Mouse (Mus musculus): ENCODE data around the gene Tns4. TPM values are rescaled to one million over a fixed set of nuclear protein-coding genes. Genes with fewer than 3 reads are reported as not detected.

Gene Tns4
- polyA plus RNA-seq, 1 experiment from 2014 or later = 0.11 TPM

- Histone ChIP-seq H3K36me3 (no peaks in the 10 kb centered on the region), H3K4me1 (replicated peaks) (0 out of 2 replicates have a peak, but pooled peaks cover 10% of the 10 kb centered on the region), H3K4me2 (no peak overlapping the region), H3K9ac (no peak overlapping the region), H3K27me3 (replicated peaks) (peaks cover 3% of the 10 kb centered on the region; the same call in 1 of the 2 replicates), H3K27ac (ENCODE audit: poor library complexity, severe bottlenecking) (no peak overlapping the region), H3K9me3 (replicated peaks) (no peaks in the 10 kb centered on the region), H3K4me3 (no peak overlapping the region)
- no peak for ATAC-seq (ENCODE audit: insufficient number of reproducible peaks, low FRiP score)
- WGBS = 36% methylated on average over 6 of the region's 6 CpGs
These were observed 52.9 kb downstream of the Tns4 start for GRCm38 (mm10) chr11:99036254-99036653.

DNA sequence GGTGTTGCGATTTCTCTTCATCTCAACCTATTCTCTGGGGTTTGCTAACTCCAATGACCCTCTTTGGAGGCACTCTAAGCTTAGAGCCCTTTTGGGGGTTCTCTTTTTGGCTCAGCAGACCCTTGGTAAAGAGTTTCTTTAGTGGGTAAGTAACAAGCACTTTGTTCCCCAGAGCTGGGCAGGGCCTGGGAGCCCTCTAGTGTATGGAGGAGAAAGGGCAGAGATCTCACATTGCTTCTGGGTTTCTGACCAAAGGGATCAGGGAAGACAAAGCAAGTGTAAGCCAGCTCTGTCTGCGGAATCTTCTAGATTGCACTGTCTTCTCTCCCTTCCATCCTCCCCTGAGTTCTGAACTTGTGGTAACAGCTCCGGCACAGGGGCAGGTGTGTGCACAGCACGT is 53.8 kb downstream of the Tns4 start:
- no peak overlapping the region for H3K4me3 ChIP-seq
- H3K27ac ChIP-seq (ENCODE audit: poor library complexity, severe bottlenecking) = no peak overlapping the region
- H3K27me3 ChIP-seq (replicated peaks) = peaks cover 3% of the 10 kb centered on the region; the same call in 1 of the 2 replicates
- H3K9ac ChIP-seq = no peak overlapping the region
- WGBS = 61% methylated on average over 4 of the region's 4 CpGs
- no peak overlapping the region for H3K4me2 ChIP-seq
- H3K36me3 ChIP-seq = no peaks in the 10 kb centered on the region
- no peak for ATAC-seq (ENCODE audit: insufficient number of reproducible peaks, low FRiP score)
- H3K9me3 ChIP-seq (replicated peaks) = no peaks in the 10 kb centered on the region
- 0 out of 2 replicates have a peak, but pooled peaks cover 7% of the 10 kb centered on the region for H3K4me1 ChIP-seq (replicated peaks)

DNA sequence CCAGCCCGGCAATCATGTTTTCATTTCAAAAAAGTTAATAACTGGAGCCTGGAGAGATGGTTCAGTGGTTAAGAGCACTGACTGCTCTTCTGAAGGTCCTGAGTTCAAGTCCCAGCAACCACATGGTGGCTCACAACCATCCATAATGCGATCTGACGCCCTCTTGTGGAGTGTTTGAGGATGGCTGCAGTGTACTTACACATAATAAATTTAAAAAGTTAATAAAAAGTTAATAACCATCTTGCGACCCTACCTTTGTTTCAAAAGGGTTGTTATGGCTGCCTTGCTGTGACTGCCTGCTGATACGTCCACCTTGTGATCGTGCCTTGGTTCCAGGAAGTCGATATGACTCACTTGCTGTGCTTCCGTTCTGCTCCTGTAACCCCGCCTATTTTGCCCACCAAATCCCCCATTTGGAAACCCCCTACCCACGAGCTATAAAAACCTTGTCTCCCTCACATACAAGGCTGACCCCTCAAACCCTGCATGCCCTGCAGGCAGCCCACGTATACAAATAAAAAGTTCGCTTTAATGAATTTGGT is 62.1 kb downstream of the Tns4 start:
- Histone ChIP-seq H3K4me3 (no peak overlapping the region), H3K4me2 (no peak overlapping the region), H3K9me3 (replicated peaks) (no peaks in the 10 kb centered on the region), H3K27ac (ENCODE audit: poor library complexity, severe bottlenecking) (no peak overlapping the region), H3K27me3 (replicated peaks) (no peaks in the 10 kb centered on the region), H3K9ac (no peak overlapping the region), H3K4me1 (replicated peaks) (peaks cover 12% of the 10 kb centered on the region), H3K36me3 (peaks cover 1% of the 10 kb centered on the region)
- WGBS = 79% methylated on average over 12 of the region's 12 CpGs
- no peak for ATAC-seq (ENCODE audit: insufficient number of reproducible peaks, low FRiP score)

GRCm38 (mm10) chr11:99025878-99026277 is 63.2 kb downstream of the Tns4 start:
- no peaks in the 10 kb centered on the region for H3K27me3 ChIP-seq (replicated peaks)
- ATAC-seq (ENCODE audit: insufficient number of reproducible peaks, low FRiP score) = no peak
- H3K9me3 ChIP-seq (replicated peaks) = no peaks in the 10 kb centered on the region
- no peak overlapping the region for H3K4me2 ChIP-seq
- no peak overlapping the region for H3K4me3 ChIP-seq
- H3K27ac ChIP-seq (ENCODE audit: poor library complexity, severe bottlenecking) = no peak overlapping the region
- H3K9ac ChIP-seq = no peak overlapping the region
- 84% methylated on average over 6 of the region's 6 CpGs for WGBS
- peaks cover 14% of the 10 kb centered on the region for H3K4me1 ChIP-seq (replicated peaks)
- peaks cover 11% of the 10 kb centered on the region for H3K36me3 ChIP-seq

DNA sequence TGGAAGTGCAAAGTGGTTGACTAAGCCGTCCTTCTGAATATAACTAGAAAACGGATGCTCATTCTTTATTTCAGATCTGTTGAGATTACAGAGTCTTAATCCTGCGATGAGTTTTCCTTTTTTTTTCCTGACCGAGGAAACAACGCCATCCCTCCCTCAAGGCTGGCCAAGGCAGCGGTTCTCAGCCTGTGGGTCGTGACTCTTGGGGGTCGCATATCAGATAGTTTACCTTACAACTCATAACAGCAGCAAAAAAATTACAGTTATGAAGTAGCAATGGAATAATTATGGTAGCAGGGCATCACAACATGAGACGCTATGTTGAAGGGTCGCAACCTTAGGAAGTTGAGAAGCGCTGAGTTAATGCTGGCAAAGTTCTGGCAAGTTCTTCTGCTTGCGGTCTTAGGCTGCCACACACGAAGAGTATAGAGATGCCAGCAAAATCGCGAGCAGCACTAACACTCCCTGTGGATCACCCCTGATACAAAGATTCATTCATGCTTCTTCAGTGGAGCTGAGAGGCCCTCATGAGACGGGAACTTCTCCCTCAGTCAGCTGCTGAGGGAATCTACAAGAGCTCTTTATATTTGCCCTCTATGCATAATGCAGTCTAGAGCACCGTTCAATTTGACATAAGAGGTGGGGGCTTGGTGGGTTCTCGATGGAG is 64.5 kb downstream of the Tns4 start:
- no peaks in the 10 kb centered on the region for H3K27me3 ChIP-seq (replicated peaks)
- no peaks in the 10 kb centered on the region for H3K9me3 ChIP-seq (replicated peaks)
- 48% methylated on average over 18 of the region's 18 CpGs for WGBS
- peak overlapping the region; percentile 57 for H3K4me2 ChIP-seq
- H3K4me3 ChIP-seq = peak overlapping the region; percentile 41
- H3K27ac ChIP-seq (ENCODE audit: poor library complexity, severe bottlenecking) = no peak overlapping the region
- ATAC-seq (ENCODE audit: insufficient number of reproducible peaks, low FRiP score) = no peak
- H3K4me1 ChIP-seq (replicated peaks) = peaks cover 14% of the 10 kb centered on the region
- H3K9ac ChIP-seq = peak overlapping the region; percentile 39; the same call in 1 of the 2 replicates
- H3K36me3 ChIP-seq = peaks cover 24% of the 10 kb centered on the region

- Histone ChIP-seq H3K4me2 (peak within 1 kb of the TSS; percentile 72), H3K4me3 (peak within 1 kb of the TSS; percentile 74), H3K9me3 (replicated peaks) (no peaks in the 10 kb centered on the region), H3K27me3 (replicated peaks) (no peaks in the 10 kb centered on the region), H3K9ac (peak within 1 kb of the TSS; percentile 76), H3K27ac (ENCODE audit: poor library complexity, severe bottlenecking) (peak within 1 kb of the TSS; percentile 41), H3K4me1 (replicated peaks) (peaks cover 14% of the 10 kb centered on the region), H3K36me3 (peaks cover 30% of the 10 kb centered on the region)
- under 1% methylated on average over 54 of the region's 54 CpGs for WGBS
- peak; percentile 93 for ATAC-seq (ENCODE audit: insufficient number of reproducible peaks, low FRiP score)
These were observed 65.3 kb downstream of the Tns4 start, which contains the start of gene Top2a for GRCm38 (mm10) chr11:99023500-99024467. Top2a (minus strand) TSS chr11:99024189.

DNA sequence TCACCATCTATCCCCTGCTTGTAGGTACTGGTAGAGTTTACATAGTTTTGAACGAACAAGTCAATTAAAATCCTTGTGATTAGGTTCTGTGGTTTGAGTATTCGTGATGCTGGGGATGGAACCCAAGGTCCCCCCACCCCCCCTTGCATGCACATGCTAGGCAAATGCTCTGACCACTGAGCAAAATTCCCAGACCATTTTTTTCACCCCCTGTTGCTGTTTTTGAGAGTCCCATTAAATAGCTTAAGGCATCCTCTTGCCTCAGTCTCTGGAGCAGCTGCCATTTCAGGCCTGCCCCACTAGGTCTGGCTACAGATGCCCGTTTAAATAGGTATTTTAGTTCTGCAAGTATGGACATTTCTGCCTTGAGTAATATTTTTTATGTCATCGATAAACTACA is 66.0 kb downstream of the Tns4 start:
- peak overlapping the region; percentile 72 for H3K4me2 ChIP-seq
- 8% methylated on average over 4 of the region's 4 CpGs for WGBS
- no peaks in the 10 kb centered on the region for H3K9me3 ChIP-seq (replicated peaks)
- no peaks in the 10 kb centered on the region for H3K27me3 ChIP-seq (replicated peaks)
- H3K9ac ChIP-seq = peak overlapping the region; percentile 76
- H3K27ac ChIP-seq (ENCODE audit: poor library complexity, severe bottlenecking) = no peak overlapping the region
- no peak for ATAC-seq (ENCODE audit: insufficient number of reproducible peaks, low FRiP score)
- peaks cover 14% of the 10 kb centered on the region for H3K4me1 ChIP-seq (replicated peaks)
- H3K4me3 ChIP-seq = peak overlapping the region; percentile 74
- peaks cover 35% of the 10 kb centered on the region for H3K36me3 ChIP-seq

GRCm38 (mm10) chr11:99022384-99022933 is 66.6 kb downstream of the Tns4 start:
- 82% methylated on average over 5 of the region's 5 CpGs for WGBS
- peak overlapping the region; percentile 72 for H3K4me2 ChIP-seq
- H3K4me1 ChIP-seq (replicated peaks) = peaks cover 14% of the 10 kb centered on the region
- no peak overlapping the region; the same call in 1 of the 2 replicates for H3K9ac ChIP-seq
- no peaks in the 10 kb centered on the region for H3K27me3 ChIP-seq (replicated peaks)
- no peaks in the 10 kb centered on the region for H3K9me3 ChIP-seq (replicated peaks)
- no peak overlapping the region for H3K27ac ChIP-seq (ENCODE audit: poor library complexity, severe bottlenecking)
- ATAC-seq (ENCODE audit: insufficient number of reproducible peaks, low FRiP score) = no peak
- peaks cover 41% of the 10 kb centered on the region for H3K36me3 ChIP-seq
- peak overlapping the region; percentile 74 for H3K4me3 ChIP-seq

DNA sequence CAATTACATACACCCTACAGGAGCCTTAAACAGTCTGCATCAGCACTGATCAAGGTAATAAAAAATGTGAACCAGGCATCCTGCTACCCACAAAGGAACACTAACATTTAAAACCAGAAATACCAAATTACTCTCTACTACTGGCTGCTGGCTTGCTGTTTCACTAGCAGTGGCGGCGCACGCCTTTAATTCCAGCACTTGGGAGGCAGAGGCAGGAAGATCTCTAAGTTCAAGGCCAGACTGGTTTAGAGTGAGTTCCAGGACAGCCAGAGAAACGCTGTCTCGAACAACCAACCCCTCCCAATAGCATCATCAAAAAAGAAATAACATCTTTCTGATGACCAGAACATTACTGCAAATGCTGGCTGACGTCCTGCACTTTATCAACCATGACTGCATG is 69.3 kb downstream of the Tns4 start:
- H3K9me3 ChIP-seq (replicated peaks) = no peaks in the 10 kb centered on the region
- 95% methylated on average over 6 of the region's 6 CpGs for WGBS
- no peak for ATAC-seq (ENCODE audit: insufficient number of reproducible peaks, low FRiP score)
- no peaks in the 10 kb centered on the region for H3K27me3 ChIP-seq (replicated peaks)
- H3K4me2 ChIP-seq = no peak overlapping the region
- H3K4me3 ChIP-seq = no peak overlapping the region
- peaks cover 14% of the 10 kb centered on the region for H3K4me1 ChIP-seq (replicated peaks)
- peaks cover 65% of the 10 kb centered on the region for H3K36me3 ChIP-seq
- no peak overlapping the region for H3K9ac ChIP-seq
- H3K27ac ChIP-seq (ENCODE audit: poor library complexity, severe bottlenecking) = no peak overlapping the region

All from heart, embryonic 12.5 days (tissue).